Mouse (Mus musculus): ENCODE results near the gene Dock2. TPM values are rescaled to one million over a fixed set of nuclear protein-coding genes. Genes with fewer than 3 reads are reported as not detected.
A peak's percentile ranks its signal among the peaks of the same experiment; 100 is the strongest.
"Not testable (repeated sequence)": the region's sequence is repeated elsewhere in the genome, so short reads cannot be mapped to it uniquely, and the experiment has no call there.

The Dock2 gene
- polyA plus RNA-seq, 1 experiment from 2014 or later, result not detected

DNA sequence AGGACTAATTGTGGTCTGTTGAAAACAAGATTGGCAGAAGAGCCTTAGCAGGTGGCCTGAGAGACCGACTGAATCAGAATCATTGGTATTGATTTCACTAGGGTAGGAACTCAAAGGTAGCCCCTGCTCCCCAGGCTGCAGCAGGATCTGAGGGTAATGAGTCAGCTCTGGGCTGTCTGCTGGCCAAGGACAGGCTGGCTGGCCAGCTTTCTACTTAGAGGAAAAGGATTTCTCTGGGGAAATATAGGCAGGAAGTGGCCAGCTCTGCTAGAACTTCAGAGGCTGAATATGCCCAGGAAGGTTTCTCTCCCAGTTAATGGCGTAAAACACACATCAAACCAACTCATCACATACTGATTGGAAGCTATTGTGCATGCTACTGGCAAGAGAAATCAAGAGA lies 544.0 kb downstream of the Dock2 start:
- no peak for TF ChIP-seq CTCF (IDR thresholded peaks at IDR 0.05)
- POLR2A ChIA-PET, result no interaction called here
- peaks cover 7% of the 10 kb centered on the region for H3K27me3 ChIP-seq
- in situ Hi-C loops (cut with MboI; ENCODE audit: low pct_unique_long_range_greater_than_20kb), result no loop called here
- DNase-seq (ENCODE audit: low read depth, low spot score), result no peak
- CTCF ChIA-PET, result interaction anchor here (1.3 kb wide), 1 partner anchor 13 kb away, joined by 4 read pairs; no protein-coding TSS in a partner anchor
- ATAC-seq, result no peak

DNA sequence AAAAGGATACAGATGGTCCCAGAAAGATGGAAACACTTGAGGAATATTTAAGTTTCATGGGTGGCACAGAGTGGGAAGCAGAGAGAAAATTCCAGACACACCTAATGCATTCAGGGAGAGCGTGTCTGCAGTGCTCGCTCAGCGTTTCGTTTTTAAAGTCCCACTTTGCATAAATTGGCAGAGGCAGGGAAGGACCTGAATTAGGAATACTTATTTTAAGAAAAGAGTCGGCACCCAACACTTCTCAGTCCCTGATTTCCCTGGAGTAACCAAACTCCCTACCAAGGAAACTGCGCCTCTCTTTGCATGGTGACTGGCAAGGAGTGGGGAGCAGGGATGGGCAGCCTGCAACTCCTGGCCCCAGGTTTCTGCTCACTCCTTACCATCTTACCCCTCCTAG lies 546.8 kb downstream of the Dock2 start:
- no peak for TF ChIP-seq CTCF (IDR thresholded peaks at IDR 0.05)
- DNase-seq (ENCODE audit: low read depth, low spot score), result no peak
- in situ Hi-C loops (cut with MboI; ENCODE audit: low pct_unique_long_range_greater_than_20kb), result no loop called here
- H3K27me3 ChIP-seq, result peaks cover 9% of the 10 kb centered on the region
- ChIA-PET POLR2A (no interaction called here), CTCF (no interaction called here)
- no peak for ATAC-seq

DNA sequence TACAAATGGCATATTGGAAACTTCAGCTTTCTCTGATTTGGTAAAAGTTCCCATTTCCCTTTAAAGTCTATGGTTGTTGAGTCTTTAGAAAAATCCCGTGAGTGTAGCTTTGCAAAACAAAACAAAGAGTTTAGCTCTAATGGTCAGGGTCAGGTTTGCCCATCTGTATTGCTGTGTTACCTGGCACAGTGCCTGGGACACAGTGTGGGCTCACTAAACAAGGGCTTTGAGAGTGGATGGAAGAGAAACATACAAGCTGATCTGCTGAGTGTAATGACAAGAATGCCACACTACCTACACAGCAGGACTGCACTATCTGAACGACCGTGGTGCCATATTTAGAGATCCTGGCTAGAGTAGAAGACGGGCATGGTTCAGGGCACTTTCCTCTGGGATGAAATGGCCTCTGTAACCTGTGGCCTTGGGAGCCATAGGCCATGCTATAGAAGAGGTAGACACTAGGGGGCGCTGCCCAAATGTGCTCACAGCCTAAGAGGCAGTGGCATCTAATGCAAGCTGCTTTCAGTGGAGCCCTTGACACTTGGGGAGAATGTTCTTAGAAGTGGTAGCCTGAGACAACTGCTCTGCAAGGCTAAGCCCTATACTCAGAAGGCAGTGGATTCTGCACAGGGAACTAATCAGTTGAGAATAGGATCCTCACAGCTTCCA lies 547.5 kb downstream of the Dock2 start:
- no peak for TF ChIP-seq CTCF (IDR thresholded peaks at IDR 0.05)
- ChIA-PET CTCF (no interaction called here), POLR2A (no interaction called here)
- peaks cover 11% of the 10 kb centered on the region for H3K27me3 ChIP-seq
- in situ Hi-C loops (cut with MboI; ENCODE audit: low pct_unique_long_range_greater_than_20kb), result no loop called here
- ATAC-seq (no peak), DNase-seq (ENCODE audit: low read depth, low spot score) (no peak)

- DNase-seq (ENCODE audit: low read depth, low spot score), result no peak
- POLR2A ChIA-PET, result no interaction called here
- TF ChIP-seq CTCF (IDR thresholded peaks at IDR 0.05), result no peak
- H3K27me3 ChIP-seq, result peaks cover 3% of the 10 kb centered on the region
- in situ Hi-C loops (cut with MboI; ENCODE audit: low pct_unique_long_range_greater_than_20kb), result no loop called here
- no peak for ATAC-seq
- CTCF ChIA-PET, result no interaction called here
Measured at GRCm38 (mm10) chr11:34228758-34229364, 554.8 kb downstream of the Dock2 start.

GRCm38 (mm10) chr11:34227180-34227579 lies 556.5 kb downstream of the Dock2 start:
- in situ Hi-C loops (cut with MboI; ENCODE audit: low pct_unique_long_range_greater_than_20kb), result no loop called here
- POLR2A ChIA-PET, result no interaction called here
- CTCF ChIA-PET, result interaction anchor here (1.2 to 1.6 kb wide), 2 partner anchors 12 to 52 kb away, joined by 4 read pairs; no protein-coding TSS in a partner anchor
- TF ChIP-seq CTCF (IDR thresholded peaks at IDR 0.05), result peak; percentile 21
- peaks cover 3% of the 10 kb centered on the region for H3K27me3 ChIP-seq
- DNase-seq (ENCODE audit: low read depth, low spot score) (no peak), ATAC-seq (no peak)

DNA sequence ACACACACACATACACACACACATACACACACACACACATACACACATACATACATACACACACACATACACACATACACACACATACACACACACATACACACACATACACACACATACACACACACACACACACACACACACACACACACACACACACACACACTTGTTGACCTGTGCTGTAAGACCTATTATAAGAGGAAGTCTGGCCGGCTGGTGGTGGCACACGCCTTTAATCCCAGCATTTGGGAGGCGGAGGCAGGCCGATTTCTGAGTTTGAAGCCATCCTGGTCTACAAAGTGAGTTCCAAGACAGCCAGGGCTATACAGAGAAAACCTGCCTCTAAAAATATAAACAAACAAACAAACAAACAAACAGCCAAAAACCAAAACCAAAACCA lies 563.1 kb downstream of the Dock2 start:
- in situ Hi-C loops (cut with MboI; ENCODE audit: low pct_unique_long_range_greater_than_20kb), result loop anchor here (25.0 kb wide), 2 partner anchors 258 to 483 kb away; partner anchors contain the start of gene Kcnmb1
- POLR2A ChIA-PET; CTCF ChIA-PET; DNase-seq (ENCODE audit: low read depth, low spot score); H3K27me3 ChIP-seq; ATAC-seq: not testable (repeated sequence)

GRCm38 (mm10) chr11:34212853-34213252 lies 570.8 kb downstream of the Dock2 start:
- TF ChIP-seq CTCF (IDR thresholded peaks at IDR 0.05), result peak; percentile 52
- ATAC-seq, result no peak
- in situ Hi-C loops (cut with MboI; ENCODE audit: low pct_unique_long_range_greater_than_20kb), result loop anchor here (25.0 kb wide), 2 partner anchors 251 to 476 kb away; partner anchors contain the start of gene Kcnmb1
- H3K27me3 ChIP-seq, result peaks cover 10% of the 10 kb centered on the region
- POLR2A ChIA-PET, result no interaction called here
- DNase-seq (ENCODE audit: low read depth, low spot score), result no peak
- CTCF ChIA-PET, result interaction anchor here (1.5 to 1.9 kb wide), 3 partner anchors 11 to 30 kb away, joined by 3 to 5 read pairs (median 3); no protein-coding TSS in a partner anchor

- no peak for ATAC-seq
- CTCF ChIA-PET, result interaction anchor here (0.8 kb wide), 1 partner anchor 9 kb away, joined by 3 read pairs; no protein-coding TSS in a partner anchor
- peaks cover 21% of the 10 kb centered on the region for H3K27me3 ChIP-seq
- POLR2A ChIA-PET, result interaction anchor here (0.6 kb wide), 1 partner anchor 768 kb away, joined by 3 read pairs; no protein-coding TSS in a partner anchor
- DNase-seq (ENCODE audit: low read depth, low spot score), result no peak
- TF ChIP-seq CTCF (IDR thresholded peaks at IDR 0.05), result no peak
- in situ Hi-C loops (cut with MboI; ENCODE audit: low pct_unique_long_range_greater_than_20kb), result loop anchor here (25.0 kb wide), 2 partner anchors 246 to 471 kb away; partner anchors contain the start of gene Kcnmb1
Measured at GRCm38 (mm10) chr11:34207989-34208388, 575.7 kb downstream of the Dock2 start, which contains the start of gene Foxi1. Gene Foxi1 (minus strand): TSS chr11:34208089.

DNA sequence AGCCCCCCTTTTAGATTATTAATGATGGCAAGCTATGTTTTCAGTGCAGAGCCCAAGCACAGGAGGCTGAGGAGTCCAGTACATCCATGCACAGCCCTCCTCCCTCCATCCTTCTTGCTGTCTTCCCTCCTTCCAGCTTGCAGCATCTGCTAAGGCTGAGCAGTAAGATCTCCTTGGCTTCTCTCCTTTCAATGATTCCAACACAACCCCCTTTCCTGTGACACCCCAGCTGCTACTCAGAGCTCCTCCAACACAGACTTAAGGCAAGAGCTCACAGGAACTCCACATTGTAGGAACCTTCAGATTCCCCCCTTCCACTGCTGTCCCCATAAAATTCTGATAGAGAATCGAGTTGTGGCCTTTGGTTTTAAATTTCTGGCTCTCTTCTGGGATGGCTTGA lies 580.9 kb downstream of the Dock2 start:
- in situ Hi-C loops (cut with MboI; ENCODE audit: low pct_unique_long_range_greater_than_20kb), result loop anchor here (25.0 kb wide), 2 partner anchors 240 to 465 kb away; partner anchors contain the start of gene Kcnmb1
- POLR2A ChIA-PET, result no interaction called here
- CTCF ChIA-PET, result interaction anchor here (0.7 to 1.7 kb wide), 2 partner anchors 11 to 12 kb away, joined by 3 read pairs; no protein-coding TSS in a partner anchor
- ATAC-seq, result no peak
- H3K27me3 ChIP-seq, result peaks cover 16% of the 10 kb centered on the region
- DNase-seq (ENCODE audit: low read depth, low spot score), result no peak
- no peak for TF ChIP-seq CTCF (IDR thresholded peaks at IDR 0.05)

GRCm38 (mm10) chr11:34195142-34195541 lies 588.5 kb downstream of the Dock2 start:
- CTCF ChIA-PET, result interaction anchor here (1.1 kb wide), 1 partner anchor 17 kb away, joined by 3 read pairs; no protein-coding TSS in a partner anchor
- in situ Hi-C loops (cut with MboI; ENCODE audit: low pct_unique_long_range_greater_than_20kb), result no loop called here
- DNase-seq (ENCODE audit: low read depth, low spot score), result no peak
- no peak for TF ChIP-seq CTCF (IDR thresholded peaks at IDR 0.05)
- POLR2A ChIA-PET, result no interaction called here
- no peak for ATAC-seq
- H3K27me3 ChIP-seq, result peaks cover 12% of the 10 kb centered on the region
